Mouse (Mus musculus) gastrocnemius, adult 18-20 months (tissue): Measurements from ENCODE around the gene Myh6. TPM values are rescaled to one million over a fixed set of nuclear protein-coding genes. Genes with fewer than 3 reads are reported as not detected.

ENCODE experiments used
- DNase-seq: peaks from one replicate; pipeline ENCODE4 v3.0.0; 2021; ENCODE audit warnings: low spot score
- microRNA-seq: library from miRNA; unstranded; fragments of <30 nt; microRNA quantifications from one replicate; pipeline ENCODE4 v1.2.0, GENCODE M21; 2021
- total RNA-seq, 2 experiments: library from RNA; stranded (reverse); gene quantifications; 2 replicates each; pipeline ENCODE4 v1.2.3; 2021

Myh6 gene
- total RNA-seq, 2 experiments from 2014 or later: 174 to 189 TPM

GRCm38 (mm10) chr14:54893651-54894181 is 73.0 kb downstream of the Myh6 start:
- peak; percentile 99 for DNase-seq

GRCm38 (mm10) chr14:54892200-54892599 is 74.5 kb downstream of the Myh6 start, which contains the start of gene Pabpn1:
Pabpn1 (plus strand) TSS chr14:54892500.
- DNase-seq: no peak

Small RNA genes lying within 50 kb of the gene (microRNA-seq; reads per million reads assigned to microRNA genes)
- gene Mir208a: 3.1 reads per million
- gene Mir208b: 51.5 reads per million, percentile 50 among the genes with 10 or more reads in this experiment

Other genes with a start within 250 kb of the Myh6 start
- gene Slc7a8, start 185.0 kb downstream of the Myh6 start, total RNA-seq: 10 to 100 TPM; 10.7 to 24.4 TPM
- gene Rnf212b, start 152.8 kb downstream of the Myh6 start, total RNA-seq: 1 to 10 TPM; 3.0 to 4.1 TPM
- 1 to 10 TPM; 4.3 to 5.1 TPM for gene Homez, start 96.0 kb downstream of the Myh6 start, total RNA-seq
- 1 to 10 TPM; 2.4 to 4.5 TPM for gene Ppp1r3e, start 89.4 kb downstream of the Myh6 start, total RNA-seq
- gene Bcl2l2, start 83.5 kb downstream of the Myh6 start, total RNA-seq: 10 to 100 TPM; 22.3 to 27.3 TPM
- 1 to 10 TPM; 2.9 to 3.0 TPM for gene Gm20521, start 83.5 kb downstream of the Myh6 start, total RNA-seq
- gene Pabpn1, start 74.4 kb downstream of the Myh6 start, total RNA-seq: 10 to 100 TPM; 46.1 to 51.0 TPM
- 1 to 10 TPM; 1.2 to 1.3 TPM for gene Slc22a17, start 53.8 kb downstream of the Myh6 start, total RNA-seq
- 1 to 10 TPM in 1 of 2 experiments, under 1 TPM in 1; 0.78 to 1.5 TPM for gene Efs, start 40.8 kb downstream of the Myh6 start, total RNA-seq
- not detected for gene Il25, start 34.2 kb downstream of the Myh6 start, total RNA-seq
- under 1 TPM in 1 of 2 experiments, not detected in 1; 0.50 TPM for gene Cmtm5, start 30.7 kb downstream of the Myh6 start, total RNA-seq
- not detected for gene Gm17428, start 10.0 kb upstream of the Myh6 start, total RNA-seq
- 100 to 1,000 TPM; 739 to 933 TPM for gene Myh7, start 27.7 kb upstream of the Myh6 start, total RNA-seq
- 10 to 100 TPM; 18.4 to 19.0 TPM for gene Ngdn, start 48.5 kb upstream of the Myh6 start, total RNA-seq
- 1 to 10 TPM; 4.9 to 5.6 TPM for gene Zfhx2, start 125.4 kb upstream of the Myh6 start, total RNA-seq
- gene Thtpa, start 127.9 kb upstream of the Myh6 start, total RNA-seq: 10 to 100 TPM; 12.1 to 14.8 TPM
- 1 to 10 TPM; 4.2 to 4.9 TPM for gene Ap1g2, start 139.7 kb upstream of the Myh6 start, total RNA-seq
- under 1 TPM; 0.07 to 0.11 TPM for gene Jph4, start 150.0 kb upstream of the Myh6 start, total RNA-seq